Mouse (Mus musculus): ENCODE results near the gene Slc2a8.
"Not testable (repeated sequence)": the region's sequence is repeated elsewhere in the genome, so short reads cannot be mapped to it uniquely, and the experiment has no call there.

The Slc2a8 gene

DNA sequence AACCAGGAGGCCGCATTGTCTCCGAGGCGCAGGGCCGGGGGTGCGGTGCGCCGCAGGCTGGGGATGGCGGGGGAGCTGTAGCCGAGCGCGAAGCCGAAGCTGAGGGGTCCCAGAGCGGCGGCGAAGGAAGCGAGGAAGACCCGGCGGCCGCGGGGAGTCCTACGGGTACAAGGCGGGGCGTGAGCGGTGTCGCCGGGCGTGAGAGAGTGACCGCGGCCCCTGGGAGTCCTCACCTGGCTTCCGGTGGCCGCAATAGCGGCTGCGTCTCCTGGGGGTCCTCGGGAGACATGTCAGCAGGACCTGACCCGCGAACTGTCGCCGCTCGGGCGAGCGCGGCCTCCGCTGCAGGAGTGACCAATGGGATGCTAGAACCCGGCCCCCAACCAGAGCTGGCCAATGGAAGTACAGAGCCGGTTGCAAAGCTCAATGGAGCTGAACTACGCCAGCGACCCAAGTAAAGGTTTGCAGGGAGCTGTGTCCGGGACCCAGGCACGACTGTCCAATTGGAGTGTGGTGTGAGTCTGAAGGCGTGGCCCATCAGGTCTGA, at the start of gene Slc2a8:
Gene Slc2a8, minus strand, starts transcription at position 359 of the 547 bp plus-strand sequence.
- DNase-seq: peak; percentile 95

DNA sequence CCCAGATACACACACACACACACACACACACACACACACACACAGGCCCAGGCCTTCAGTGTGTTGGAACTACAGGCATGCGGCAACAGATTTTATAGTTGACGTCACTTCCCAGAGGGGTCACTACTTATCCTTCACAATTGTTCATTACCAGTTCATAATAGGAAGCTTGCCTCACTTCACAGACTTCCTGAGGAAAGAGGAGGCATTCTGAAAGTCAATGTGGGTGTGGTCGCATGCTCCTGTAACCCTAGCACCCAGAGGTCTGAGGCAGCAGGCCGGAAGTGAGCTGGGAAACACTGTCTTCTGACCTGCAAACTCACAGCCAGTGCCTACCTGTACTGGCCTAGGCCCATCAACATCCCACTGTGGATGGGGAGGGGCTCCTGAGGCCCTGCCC, 43.2 kb upstream of the Slc2a8 start:
- DNase-seq: peak; percentile 19 to 28

DNA sequence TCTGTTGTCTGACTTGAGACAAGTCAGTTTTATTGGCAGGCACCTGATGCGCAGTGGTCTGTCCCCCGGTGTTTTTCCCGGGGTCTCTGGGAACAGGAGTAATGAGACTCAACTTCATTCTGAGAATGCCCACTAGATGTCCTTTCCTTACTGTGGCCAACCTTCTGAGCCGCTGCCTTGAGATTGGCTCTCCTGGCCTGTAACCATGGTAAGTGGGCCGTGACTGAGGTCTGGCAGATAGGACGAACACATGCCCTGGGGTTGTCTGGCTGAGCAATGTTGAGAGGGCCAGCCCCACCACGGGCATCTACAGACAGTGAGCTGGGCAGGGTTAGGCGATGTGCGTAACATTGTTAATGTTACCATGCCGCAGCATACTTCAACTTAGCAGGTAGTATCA, 42.7 kb upstream of the Slc2a8 start:
- DNase-seq: peak in 1 of 2 experiments; percentile 9

DNA sequence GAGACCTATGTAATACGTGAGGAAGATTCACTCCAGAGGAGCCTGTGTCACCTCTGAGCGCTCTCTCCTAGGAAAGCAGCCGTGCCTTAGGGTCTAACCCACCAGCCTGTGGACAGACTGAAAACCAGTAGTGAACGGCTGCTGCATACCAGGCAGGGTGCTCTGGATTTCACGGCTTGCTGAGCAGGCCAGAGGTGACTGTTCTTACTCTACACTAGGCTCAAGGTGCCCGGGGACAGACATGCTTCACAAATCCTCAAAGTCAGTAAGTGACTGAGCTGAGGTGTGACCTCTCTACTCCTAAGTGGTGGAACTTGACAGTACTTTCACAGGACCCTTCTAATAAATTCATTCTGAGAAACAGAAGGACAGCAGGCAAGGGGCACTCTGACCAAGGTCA, 41.0 kb upstream of the Slc2a8 start:
- DNase-seq: no peak

DNA sequence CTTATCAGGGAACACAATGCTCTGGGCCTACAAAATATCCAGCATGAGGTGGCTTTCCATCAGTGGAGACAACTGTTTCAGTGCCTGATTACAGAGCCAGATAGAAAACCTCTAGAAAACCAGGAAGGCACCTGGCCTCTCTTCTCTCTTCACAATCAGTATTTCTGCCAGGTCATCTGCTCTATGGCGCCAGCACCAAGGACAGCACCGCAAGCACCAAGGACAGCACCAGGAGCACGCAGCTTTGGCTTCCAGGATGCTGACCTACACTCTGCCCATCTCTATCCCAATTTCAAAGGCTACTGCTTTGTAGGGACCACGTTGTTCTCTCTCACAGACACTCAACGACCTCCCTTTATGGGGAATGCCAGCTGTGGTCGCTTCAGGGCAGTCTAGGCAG, 36.1 kb upstream of the Slc2a8 start:
- DNase-seq: peak in 1 of 2 experiments; percentile 19

DNA sequence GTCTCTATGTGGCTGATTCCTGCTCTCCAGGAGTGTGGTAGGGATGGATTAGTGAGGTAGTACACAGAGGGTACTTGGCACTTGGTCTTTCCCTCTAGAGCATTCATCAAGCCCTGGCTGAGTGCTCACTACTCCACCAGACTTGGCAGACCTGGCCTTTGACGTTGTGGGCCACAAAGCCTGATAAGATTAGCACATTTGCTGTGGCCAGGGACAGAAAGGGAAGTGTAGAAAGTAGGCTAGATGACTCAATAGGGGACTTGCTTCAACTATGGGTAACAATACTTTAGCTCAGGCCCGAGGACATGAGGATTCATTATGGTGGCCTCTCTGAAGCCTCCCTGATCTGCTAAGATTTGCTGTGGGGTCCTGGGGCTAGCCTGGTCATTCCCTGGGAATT, 35.3 kb upstream of the Slc2a8 start:
- DNase-seq: no peak

DNA sequence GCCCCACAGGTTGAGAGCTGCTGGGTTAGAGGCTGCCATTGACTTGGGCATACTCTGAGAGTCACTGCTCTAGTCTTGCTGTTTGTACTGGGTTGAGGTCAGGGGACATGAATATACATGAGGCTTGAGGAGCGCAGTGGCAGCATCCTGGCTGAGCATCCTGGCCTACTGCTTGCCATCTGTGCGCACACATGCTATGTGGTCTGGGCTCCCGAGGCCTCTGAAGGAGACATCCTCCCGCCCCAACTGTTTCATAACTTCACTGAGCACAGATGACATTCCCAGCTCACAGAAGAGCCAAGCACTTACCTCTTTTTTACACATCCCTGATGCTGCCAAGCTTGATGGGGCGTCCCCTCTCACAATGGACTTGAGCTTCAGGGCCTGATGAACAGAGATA, 33.0 kb upstream of the Slc2a8 start:
- DNase-seq: no peak

DNA sequence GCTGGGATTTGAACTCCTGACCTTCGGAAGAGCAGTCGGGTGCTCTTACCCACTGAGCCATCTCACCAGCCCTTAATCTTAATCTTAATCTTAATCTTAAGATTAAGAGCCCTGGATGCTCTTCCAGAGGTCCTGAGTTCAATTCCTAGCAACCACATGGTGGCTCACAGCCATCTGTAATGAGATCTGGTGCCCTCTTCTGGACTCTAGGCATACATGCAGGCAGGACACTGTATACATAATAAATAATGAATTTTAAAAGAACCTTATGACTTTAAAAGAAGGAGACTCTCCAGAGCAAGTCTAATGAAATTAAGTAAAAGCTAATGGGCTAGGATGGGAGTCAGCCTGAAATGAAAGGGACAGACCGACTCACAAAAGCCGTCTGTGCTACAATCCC, 27.2 kb upstream of the Slc2a8 start:
- not testable (repeated sequence) for DNase-seq

DNA sequence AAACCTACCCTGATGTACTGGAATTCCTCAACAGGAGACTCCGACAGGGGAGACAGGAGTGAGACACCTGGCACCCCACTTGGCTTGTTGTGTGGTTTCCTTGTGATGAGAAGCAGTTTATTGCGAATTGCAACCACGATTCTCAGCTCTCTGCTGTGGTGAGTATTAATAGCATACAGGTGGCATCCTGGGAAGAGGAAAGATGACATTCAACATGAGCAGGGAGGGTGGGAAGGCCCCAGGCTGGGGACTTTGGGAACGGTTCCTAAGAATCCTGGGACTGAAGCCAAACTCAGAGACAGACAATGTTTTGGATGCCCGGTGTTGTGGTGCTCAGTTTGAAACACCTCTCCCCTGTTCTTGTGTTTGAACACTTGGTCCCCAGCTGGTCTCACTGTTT, 23.2 kb upstream of the Slc2a8 start:
- no peak for DNase-seq

DNA sequence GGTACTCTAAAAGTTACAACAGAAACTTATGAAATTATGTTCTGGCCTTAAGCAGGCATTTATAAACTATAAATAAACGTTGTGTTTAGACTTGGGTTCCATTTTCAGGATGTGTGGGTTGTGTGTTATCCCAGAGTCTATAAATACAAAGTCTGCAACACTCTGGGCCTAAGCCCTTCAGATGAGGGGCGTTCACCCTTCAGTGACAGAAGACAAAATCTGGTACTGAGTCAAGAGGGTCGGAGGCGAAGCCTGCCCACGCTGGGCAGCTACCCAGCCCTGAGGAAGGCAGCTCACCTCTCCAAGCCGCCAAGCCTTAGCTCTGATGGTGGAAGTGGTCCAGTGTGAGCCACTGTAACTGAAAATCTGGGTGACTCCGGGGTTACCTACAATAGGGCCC, 20.3 kb upstream of the Slc2a8 start:
- DNase-seq: no peak

DNA sequence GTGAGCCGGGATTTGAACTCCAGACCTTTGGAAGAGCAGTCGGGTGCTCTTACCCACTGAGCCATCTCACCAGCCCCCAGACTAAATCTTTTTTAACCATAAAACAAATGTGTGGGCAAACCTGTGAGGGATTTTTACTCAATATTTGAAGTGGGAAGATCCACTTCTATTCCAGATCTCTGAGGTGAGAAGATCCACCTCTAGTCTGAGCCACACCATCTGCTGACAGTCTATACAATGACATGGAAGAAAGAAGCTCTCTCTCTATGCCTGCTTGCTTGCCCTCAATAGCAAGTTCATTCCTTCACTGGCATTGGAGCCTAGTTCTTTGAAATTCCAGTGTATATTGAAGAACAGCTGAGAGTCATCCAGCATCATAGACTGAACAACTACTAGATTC, 17.9 kb upstream of the Slc2a8 start:
- no peak for DNase-seq

DNA sequence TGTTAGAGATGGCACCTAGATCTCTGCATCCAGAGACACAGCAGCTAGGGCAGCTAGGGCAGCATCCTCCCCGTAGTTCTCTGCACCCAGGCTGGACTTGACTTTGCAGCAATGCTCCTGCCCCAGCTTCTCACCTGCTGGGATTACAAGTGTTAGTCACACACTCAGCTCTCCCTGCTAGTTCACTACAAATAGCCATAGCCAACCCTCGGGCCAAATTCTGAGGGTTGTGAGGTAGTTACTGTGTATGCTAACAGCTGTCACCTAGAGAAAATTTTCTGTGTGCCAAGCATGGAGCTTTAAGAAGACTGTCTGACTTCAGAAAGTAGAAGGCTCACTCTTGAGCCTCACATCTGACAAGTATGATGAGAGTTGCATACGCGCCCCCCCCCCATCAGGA, 15.9 kb upstream of the Slc2a8 start:
- no peak for DNase-seq

DNA sequence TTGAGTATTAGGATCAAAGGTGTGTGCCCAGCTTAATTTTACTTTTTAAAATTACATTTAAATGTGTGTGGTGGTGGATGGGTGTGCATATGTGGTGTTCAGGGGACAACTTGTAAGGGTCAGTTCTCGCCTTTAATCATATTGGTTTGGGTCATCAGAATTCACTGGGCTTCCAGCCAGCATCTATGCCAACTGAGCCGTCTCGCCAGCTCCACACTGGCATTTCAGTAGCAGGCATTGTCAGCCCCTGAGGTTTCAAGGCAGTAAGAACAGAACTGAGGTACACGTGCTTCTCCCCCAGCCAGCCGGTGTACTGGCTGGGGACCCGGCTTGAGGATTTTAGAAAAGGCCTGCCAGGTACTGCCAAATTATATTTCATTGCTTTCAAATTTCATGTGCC, 15.2 kb upstream of the Slc2a8 start:
- DNase-seq: no peak

DNA sequence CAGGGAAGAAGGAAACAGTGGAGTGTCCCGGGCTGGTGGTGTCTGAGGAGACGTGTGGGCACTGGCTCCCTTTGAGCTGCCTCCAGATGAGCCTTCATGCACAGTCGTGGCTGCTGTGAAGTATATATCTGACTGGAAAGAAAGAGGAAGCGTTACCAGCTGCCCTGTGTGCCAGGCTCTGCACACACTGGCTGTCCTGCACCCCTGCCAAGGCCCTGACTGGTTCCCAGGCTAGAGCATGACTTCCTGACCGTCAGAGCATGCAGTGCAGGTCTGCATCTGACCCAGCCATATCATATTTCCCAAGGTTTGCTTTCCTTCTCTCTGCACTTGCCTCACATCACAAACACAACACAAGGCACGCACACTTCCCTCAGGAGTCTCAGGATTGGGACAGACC, 10.2 kb upstream of the Slc2a8 start:
- DNase-seq: no peak

DNA sequence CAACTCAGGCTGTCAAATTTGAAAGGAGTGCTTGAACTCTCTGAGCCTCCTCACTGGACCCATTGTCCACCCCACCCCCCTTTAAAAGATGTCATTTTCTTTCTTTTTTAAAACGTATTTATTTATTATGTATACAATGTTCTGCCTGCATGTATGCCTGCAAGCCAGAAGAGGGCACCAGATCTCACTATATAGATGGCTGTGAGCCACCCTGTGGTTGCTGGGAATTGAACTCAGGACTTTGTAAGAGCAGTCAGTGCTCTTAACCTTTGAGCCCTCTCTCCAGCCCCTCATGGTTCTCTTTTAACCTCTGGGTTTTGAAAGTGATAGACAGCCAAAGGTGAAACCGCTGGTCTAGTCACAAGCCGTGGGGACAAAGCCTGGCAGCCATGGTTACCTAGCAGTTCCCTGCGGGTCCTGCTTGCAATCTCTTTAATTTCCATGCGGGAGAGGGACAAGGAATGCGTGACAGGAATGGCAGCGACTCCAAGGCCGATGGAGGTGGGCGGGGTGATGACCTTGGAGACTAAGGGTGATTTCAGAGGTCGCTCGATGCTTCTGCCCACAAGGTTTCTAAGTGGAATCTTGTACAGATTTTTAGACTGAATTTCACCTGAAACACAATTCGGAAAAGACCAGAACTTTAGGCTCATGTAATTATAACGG, 8.4 kb upstream of the Slc2a8 start:
- no peak for DNase-seq

DNA sequence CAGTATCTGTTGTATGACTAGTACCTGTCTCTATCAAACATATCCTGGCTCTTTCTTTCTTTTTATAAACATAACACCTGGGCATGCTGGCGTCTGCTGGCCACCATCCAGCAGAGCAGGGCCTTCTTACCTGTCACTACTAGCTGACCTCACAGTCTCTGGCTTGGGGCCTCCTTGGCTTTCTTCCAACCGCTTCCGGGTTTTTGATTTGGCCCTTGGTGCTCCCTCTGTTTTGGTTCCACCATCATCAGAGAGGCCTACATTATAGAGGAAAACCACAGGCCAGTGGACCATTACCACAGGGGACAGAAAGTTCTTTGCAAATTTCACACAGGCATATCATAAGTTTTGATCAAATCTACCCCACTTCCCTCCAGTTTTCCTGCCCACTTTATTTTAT, 7.5 kb upstream of the Slc2a8 start:
- no peak for DNase-seq

DNA sequence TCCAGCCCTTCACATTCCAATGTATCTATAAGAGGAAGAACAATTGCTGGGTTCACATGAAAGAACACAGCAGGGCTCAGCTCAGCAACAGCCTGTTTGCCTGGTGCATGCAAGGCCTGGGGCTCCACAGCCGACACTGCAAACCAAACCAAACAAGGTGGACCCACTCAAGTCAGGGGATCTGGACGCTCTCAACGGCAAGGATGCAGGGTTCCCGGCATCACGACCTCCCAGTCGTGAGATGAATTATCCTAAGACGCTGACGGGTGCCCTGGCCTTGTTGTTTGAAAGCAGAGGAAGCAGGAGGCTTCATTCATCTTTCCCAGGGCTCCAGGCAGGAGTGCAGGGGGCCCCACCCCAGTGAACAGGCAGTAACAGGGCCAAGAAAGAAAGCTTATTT, 4.0 kb upstream of the Slc2a8 start:
- DNase-seq: no peak

DNA sequence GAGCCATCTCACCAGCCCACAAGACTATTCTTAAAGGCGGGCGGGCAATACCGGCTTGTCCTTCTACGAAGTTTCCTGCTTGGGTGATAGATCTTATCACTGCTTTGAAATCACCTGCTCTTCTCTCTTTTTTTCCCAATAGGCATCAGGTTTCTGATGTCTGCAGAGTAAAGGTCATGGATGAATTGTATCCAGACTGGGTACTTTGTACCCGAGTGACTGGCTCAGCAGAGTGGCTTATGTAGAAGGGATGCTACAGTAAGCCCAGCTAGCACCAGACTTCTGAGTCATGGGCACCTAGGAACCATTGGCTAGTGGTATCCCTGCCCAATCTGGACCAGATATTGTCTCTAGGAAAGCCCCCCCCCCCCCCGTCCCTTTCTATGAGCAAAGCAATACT, 1.7 kb upstream of the Slc2a8 start:
- no peak for DNase-seq

DNA sequence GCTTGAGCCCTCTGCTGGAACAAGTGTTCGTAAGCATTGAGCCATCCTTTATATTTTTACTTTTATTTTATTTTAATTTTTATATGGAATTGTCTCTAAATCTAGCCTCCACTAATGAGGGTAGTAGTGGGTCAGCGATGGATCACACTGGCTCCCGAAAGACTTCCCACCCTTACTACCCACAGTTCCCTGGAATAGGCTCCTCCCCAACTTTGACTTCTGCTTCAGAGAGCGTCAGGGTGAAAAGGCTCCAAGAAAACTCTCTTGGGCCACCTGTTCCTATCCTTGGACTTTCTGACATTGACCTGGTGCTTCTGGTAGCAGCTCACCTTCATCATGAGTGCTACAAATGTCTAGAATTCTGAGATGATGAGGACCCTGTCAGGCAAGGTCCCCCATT, 817 bp upstream of the Slc2a8 start:
- DNase-seq: peak in 1 of 2 experiments; percentile 36

DNA sequence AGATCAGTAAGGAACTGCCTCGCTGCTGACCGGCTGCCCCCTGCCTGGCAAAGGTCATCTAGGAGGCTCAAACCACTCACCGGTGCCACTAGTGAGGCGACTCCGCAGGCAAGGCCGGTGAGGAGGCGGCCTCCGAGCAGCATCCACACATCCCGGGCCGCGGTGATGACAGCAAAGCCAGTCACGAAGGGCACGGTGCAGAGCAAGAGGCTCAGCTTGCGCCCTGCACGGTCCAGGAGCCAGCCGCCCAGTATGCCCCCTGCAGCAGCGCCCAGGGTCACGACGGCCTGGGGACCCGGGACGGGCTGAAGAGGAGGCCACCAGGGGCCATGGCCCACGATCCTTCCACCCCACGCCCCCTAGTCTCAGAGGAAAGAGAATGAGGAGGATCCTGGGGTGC, 602 bp downstream of the Slc2a8 start:
- no peak for DNase-seq

DNA sequence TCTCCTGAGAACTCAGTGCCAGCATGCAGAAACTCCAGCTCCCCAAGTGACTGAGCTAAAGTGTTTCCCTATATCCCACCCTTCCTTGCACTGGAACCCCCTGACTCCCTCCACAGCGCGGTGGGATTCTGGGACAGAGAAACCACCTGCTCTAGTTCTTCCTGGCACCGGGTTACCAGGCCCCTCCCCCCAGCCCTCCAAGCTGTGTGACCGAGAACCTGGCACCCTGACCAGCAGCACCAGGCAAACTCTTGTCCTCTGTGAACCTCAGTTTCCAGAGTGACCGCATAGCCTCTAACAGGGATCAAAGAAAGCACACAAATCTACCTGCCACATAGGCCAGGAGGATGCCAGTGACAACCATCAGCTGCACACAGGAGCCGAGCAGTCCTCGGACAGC, 2.2 kb downstream of the Slc2a8 start:
- no peak for DNase-seq

DNA sequence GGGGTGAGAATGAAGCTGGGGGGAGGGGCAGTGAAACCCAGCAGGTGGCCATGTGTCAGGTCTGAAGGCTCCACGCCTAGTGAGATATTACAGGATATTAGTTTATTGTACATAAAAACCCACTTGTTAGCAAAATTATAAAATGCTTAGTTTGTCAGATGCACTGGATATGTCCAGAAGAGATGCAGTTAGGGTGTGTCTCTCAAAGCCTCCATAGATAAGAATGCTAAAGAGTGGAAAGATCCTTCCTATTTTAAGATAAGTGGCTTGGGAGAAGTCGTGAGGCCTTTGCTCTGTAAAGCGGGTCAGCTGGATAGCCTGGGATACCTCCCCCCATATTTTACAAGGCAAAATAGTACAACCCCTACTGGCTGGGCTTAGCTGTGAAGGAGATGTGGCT, 3.2 kb downstream of the Slc2a8 start:
- no peak for DNase-seq

DNA sequence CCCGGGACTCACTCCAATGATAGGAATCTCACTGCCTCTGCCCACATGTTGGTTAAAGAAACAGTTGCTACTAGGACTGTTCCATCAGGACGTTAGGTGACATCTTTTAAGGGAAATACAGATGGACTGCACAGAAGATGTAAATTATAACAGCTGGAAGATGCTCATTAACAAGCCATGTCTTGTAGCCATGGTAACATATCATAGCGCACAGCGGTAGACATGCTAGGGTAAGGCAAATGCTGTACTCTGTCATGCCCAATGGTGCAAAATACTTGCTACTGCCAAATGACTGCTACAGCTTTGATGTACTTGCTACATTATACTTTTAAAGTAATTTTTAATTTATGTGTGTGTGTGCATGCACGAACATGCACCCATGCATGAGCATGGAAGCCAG, 4.8 kb downstream of the Slc2a8 start:
- no peak for DNase-seq

DNA sequence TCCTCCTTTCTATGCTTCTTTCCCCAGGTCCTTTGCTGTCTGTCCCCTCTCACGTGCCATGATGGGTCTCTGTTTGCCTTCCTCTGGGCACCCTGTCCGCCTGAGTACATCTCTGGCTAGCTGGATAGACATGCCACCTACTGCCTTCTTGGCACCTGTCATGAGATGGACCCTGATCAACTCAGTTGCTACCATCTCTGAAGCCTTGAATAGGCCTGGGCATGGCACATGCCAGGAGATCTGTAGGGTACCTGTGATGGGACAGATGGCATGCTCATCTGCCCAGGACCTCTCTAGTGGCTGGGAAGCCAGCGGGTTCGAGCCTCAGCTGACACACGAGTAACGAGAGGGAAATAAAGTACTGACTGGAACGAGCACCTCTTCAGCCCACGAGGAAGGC, 7.7 kb downstream of the Slc2a8 start:
- no peak for DNase-seq

DNA sequence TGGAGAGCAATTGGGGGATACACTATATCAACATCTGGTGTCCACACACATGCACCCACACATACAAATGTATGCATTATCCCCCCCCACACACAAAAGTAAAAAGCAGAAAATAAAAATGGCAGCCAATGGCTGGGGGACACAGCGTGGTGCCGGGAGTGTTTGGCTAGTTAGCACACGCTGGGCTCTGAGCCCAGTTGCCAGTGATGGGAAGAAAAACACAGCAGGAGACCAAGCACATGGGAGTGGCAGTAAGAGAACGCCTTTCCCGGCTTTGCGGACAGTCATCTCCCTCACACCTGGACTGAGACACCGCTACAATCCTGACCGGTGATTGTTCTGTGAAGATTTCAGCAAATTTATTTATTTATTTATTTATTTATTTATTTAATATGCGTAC, 10.6 kb downstream of the Slc2a8 start:
- no peak for DNase-seq
